Mouse (Mus musculus) left cerebral cortex, adult 2 months (tissue): ENCODE measurements around the gene Ankdd1a. TPM values are rescaled to one million over a fixed set of nuclear protein-coding genes. Genes with fewer than 3 reads are reported as not detected.
A peak's percentile ranks its signal among the peaks of the same experiment; 100 is the strongest.

Source experiments
- DNase-seq, 2 experiments: peaks; one replicate each; pipeline ENCODE4 v3.0.0; 2021 to 2022; ENCODE audit warnings: low spot score in 2 of 2, mixed read lengths in 1 of 2; ENCODE audit errors: extremely low spot score in 1 of 2
- H3K27ac ChIP-seq: fragments of 200-600 bp; 2 replicates; pipeline ENCODE4 v1.8.1; 2022
- H3K4me3 ChIP-seq: fragments of 200-600 bp; 2 replicates; pipeline ENCODE4 v1.8.1; 2022
- CTCF ChIP-seq: fragments of 200-600 bp; IDR thresholded peaks from 2 replicates; pipeline ENCODE4 v1.8.1; 2022; ENCODE audit warnings: antibody characterized with exemption, mild to moderate bottlenecking, moderate library complexity
- intact Hi-C: fragments of 180-260 bp; cut with DNase I; formaldehyde crosslinking; loops from one replicate; pipeline ENCODE4 v1.15.1; 2025
- total RNA-seq, 2 experiments: library from RNA; stranded (reverse); gene quantifications; 2 replicates each; pipeline ENCODE4 v1.2.3; 2021

Gene Ankdd1a
- total RNA-seq, 2 experiments from 2014 or later = 2.7 to 3.5 TPM

GRCm38 (mm10) chr9:65525445-65526195 lies 5.6 kb upstream of the Ankdd1a start:
- intact Hi-C loops = no loop called here
- Histone ChIP-seq H3K27ac (no peak overlapping the region), H3K4me3 (no peak overlapping the region)
- no peak for DNase-seq
- no peak for TF ChIP-seq CTCF

GRCm38 (mm10) chr9:65523611-65524364 lies 3.8 kb upstream of the Ankdd1a start:
- Histone ChIP-seq H3K4me3 (no peak overlapping the region), H3K27ac (no peak overlapping the region)
- peak; percentile 88 for TF ChIP-seq CTCF
- DNase-seq = peak; percentile 73 to 79
- intact Hi-C loops = loop anchor here (1.0 to 5.0 kb wide), 2 partner anchors 57 to 139 kb away; partner anchors contain the start of gene Plekho2

- DNase-seq = no peak
- no peak overlapping the region for H3K27ac ChIP-seq
- intact Hi-C loops = loop anchor here (5.0 kb wide), 1 partner anchor 142 kb away; no protein-coding TSS in a partner anchor
- peak overlapping the region; percentile 19 for H3K4me3 ChIP-seq
- no peak for TF ChIP-seq CTCF
Observed at GRCm38 (mm10) chr9:65520505-65520876, 498 bp upstream of the Ankdd1a start.

- no peak overlapping the region for H3K27ac ChIP-seq
- intact Hi-C loops = no loop called here
Observed at GRCm38 (mm10) chr9:65514851-65515261, 5.1 kb downstream of the Ankdd1a start.

GRCm38 (mm10) chr9:65514431-65514830 lies 5.6 kb downstream of the Ankdd1a start:
- intact Hi-C loops = no loop called here
- no peak for TF ChIP-seq CTCF
- no peak for DNase-seq

More at GRCm38 (mm10) chr9:65514851-65515261, 5.1 kb downstream of the Ankdd1a start:
- no peak for DNase-seq
- H3K4me3 ChIP-seq = no peak overlapping the region
- no peak for TF ChIP-seq CTCF

GRCm38 (mm10) chr9:65512520-65512919 lies 7.5 kb downstream of the Ankdd1a start:
- no peak for TF ChIP-seq CTCF
- intact Hi-C loops = no loop called here
- Histone ChIP-seq H3K4me3 (no peak overlapping the region), H3K27ac (no peak overlapping the region)
- no peak for DNase-seq

More at GRCm38 (mm10) chr9:65514431-65514830, 5.6 kb downstream of the Ankdd1a start:
- Histone ChIP-seq H3K27ac (no peak overlapping the region), H3K4me3 (no peak overlapping the region)

GRCm38 (mm10) chr9:65508449-65508848 lies 11.5 kb downstream of the Ankdd1a start:
- TF ChIP-seq CTCF = no peak
- intact Hi-C loops = no loop called here
- DNase-seq = no peak
- Histone ChIP-seq H3K27ac (no peak overlapping the region), H3K4me3 (no peak overlapping the region)

- no peak overlapping the region for H3K27ac ChIP-seq
- intact Hi-C loops = no loop called here
- DNase-seq = no peak
- TF ChIP-seq CTCF = no peak
- H3K4me3 ChIP-seq = no peak overlapping the region
Observed at GRCm38 (mm10) chr9:65502721-65503505, 17.1 kb downstream of the Ankdd1a start.

- intact Hi-C loops = no loop called here
- TF ChIP-seq CTCF = no peak; the same call in none of the 2 replicates
- Histone ChIP-seq H3K27ac (no peak overlapping the region), H3K4me3 (no peak overlapping the region)
- DNase-seq = no peak
Observed at GRCm38 (mm10) chr9:65502146-65502545, 17.8 kb downstream of the Ankdd1a start.

GRCm38 (mm10) chr9:65492851-65493250 lies 27.1 kb downstream of the Ankdd1a start:
- Histone ChIP-seq H3K4me3 (no peak overlapping the region), H3K27ac (no peak overlapping the region)
- intact Hi-C loops = no loop called here
- no peak for TF ChIP-seq CTCF
- DNase-seq = no peak

- no peak overlapping the region for H3K4me3 ChIP-seq
- DNase-seq = no peak
- no peak for TF ChIP-seq CTCF
- H3K27ac ChIP-seq = no peak overlapping the region
- intact Hi-C loops = no loop called here
Observed at GRCm38 (mm10) chr9:65492351-65492750, 27.6 kb downstream of the Ankdd1a start.
